8 mouse cellular contexts compared by ENCODE assay signal in the genomic region with DNA sequence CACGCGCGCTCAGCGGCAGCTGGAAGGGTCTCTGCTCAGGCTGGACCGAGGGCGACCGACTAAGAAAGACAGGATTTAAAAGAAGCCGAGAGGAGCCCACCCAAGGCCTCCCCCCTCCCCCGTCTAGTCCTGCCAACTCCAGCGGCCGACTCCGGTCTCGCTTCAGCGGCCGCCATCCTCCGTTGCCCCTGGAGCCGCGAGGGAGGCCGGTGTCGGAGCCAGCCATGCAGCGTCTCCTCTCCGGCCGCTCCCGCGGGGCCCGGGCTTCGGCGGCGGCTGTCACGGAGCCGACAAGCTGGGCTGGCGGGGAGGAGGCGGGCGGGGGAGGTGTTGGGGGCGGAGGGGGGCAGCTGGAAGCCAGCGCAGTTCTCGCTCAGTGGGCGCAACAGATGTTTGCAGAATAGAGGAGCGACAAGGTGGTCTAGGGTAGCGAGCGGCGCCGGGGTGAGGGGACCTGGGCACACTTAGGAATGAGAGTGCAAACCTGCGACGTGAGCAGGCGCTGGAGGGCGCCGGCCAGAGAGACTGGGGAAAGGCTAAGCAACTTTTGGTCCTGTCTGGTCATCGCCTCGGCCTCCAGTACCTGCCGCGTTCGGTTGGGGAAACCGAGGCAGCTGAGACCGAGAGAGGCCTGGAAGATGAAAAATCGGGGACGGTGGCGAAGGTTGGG. TPM values are rescaled to one million over a fixed set of nuclear protein-coding genes. Genes with fewer than 3 reads are reported as not detected.
DNase-seq lines count a peak whose midpoint lies in the region; ATAC-seq and TF ChIP-seq lines count a peak whose summit lies in the region.

No protein-coding gene starts in this region.

- no peak overlapping the region for H3K27ac ChIP-seq in forebrain, embryonic 15.5 days (replicated peaks)

- peak overlapping the region; percentile 50 for H3ac ChIP-seq in C2C12 (ENCODE audit: control insufficient read depth, insufficient read length, low read depth)

- H3K27me3 ChIP-seq in C2C12 (ENCODE audit: control insufficient read depth, insufficient read depth, insufficient read length) = peaks cover 30% of the 10 kb centered on the region
- H3K27me3 ChIP-seq in forebrain, embryonic 15.5 days = peaks cover 39% of the 10 kb centered on the region

- no peaks in the 10 kb centered on the region for H3K9me3 ChIP-seq in forebrain, embryonic 15.5 days

- DNase-seq in cerebellum, postnatal 10 days = peak; percentile 52 to 57
- no peak for DNase-seq in cerebellum, adult 8-10 months
- peak; percentile 66 for DNase-seq in kidney, postnatal 14 days
- peak; percentile 74 for DNase-seq in neural tube, embryonic 10.5 days (ENCODE audit: extremely low spot score, low spot score)
- no peak for DNase-seq in right cerebral cortex, adult 2 months (ENCODE audit: low spot score in 2 of 2)
- no peak for DNase-seq in cerebellum, postnatal 36 days

- no peaks in the 10 kb centered on the region for H3K79me3 ChIP-seq in C2C12 (ENCODE audit: low read depth)

- TF ChIP-seq CTCF in C2C12 (IDR thresholded peaks at IDR 0.05; ENCODE audit: control insufficient read depth, insufficient read depth, insufficient read length) = no peak

- peak overlapping the region; percentile 24; the same call in 1 of the 2 replicates for H3K9ac ChIP-seq in forebrain, embryonic 15.5 days (replicated peaks)

- no peaks in the 10 kb centered on the region for H3K36me3 ChIP-seq in C2C12 (ENCODE audit: control insufficient read depth, insufficient read depth)
- no peaks in the 10 kb centered on the region for H3K36me3 ChIP-seq in forebrain, embryonic 15.5 days

- peaks cover 54% of the 10 kb centered on the region for H3K4me1 ChIP-seq in forebrain, embryonic 15.5 days

- H3K4me2 ChIP-seq in forebrain, embryonic 15.5 days (replicated peaks) = peak overlapping the region; percentile 56

- WGBS in forebrain, embryonic 15.5 days = under 1% methylated on average over 55 of the region's 58 CpGs

- no peak overlapping the region for H3K4me3 ChIP-seq in C2C12 (ENCODE audit: insufficient read depth, poor library complexity, severe bottlenecking)
- H3K4me3 ChIP-seq in forebrain, embryonic 15.5 days = peak overlapping the region; percentile 37

- no peaks in the 10 kb centered on the region for H3K79me2 ChIP-seq in C2C12 (ENCODE audit: control insufficient read depth, insufficient read depth)

- ATAC-seq in forebrain, embryonic 15.5 days (replicated peaks) = no peak

TF ChIP-seq in C2C12, 6 proteins besides CTCF, POLR2A, EP300 and RAD21:
- TF ChIP-seq CEBPB (IDR thresholded peaks at IDR 0.05; ENCODE audit: low read depth) (no peak), MYOG (IDR thresholded peaks at IDR 0.05; ENCODE audit: control insufficient read depth, extremely low read depth, insufficient read length) (no peak), MAX (IDR thresholded peaks at IDR 0.05) (no peak), MYOD1 (IDR thresholded peaks at IDR 0.05; ENCODE audit: control insufficient read depth, insufficient read length, low read depth) (no peak), FOSL1 (IDR thresholded peaks at IDR 0.05; ENCODE audit: insufficient read depth, low read length, poor library complexity, severe bottlenecking) (no peak), USF1 (IDR thresholded peaks at IDR 0.05; ENCODE audit: low read depth) (no peak)
TF ChIP-seq in C2C12: peak in this region for 0.

RNA-seq across cellular contexts. Expression of a gene that starts 4.0 kb away (rescaled TPM):
- polyA plus RNA-seq in C2C12 (2012; fragmentation: generic; extraction: Trizol) = 0.74 TPM
- 0.46 and 0.53 TPM in 2 replicates for polyA plus RNA-seq in forebrain, embryonic 15.5 days (2015; fragmentation: Nextera tagmentation; extraction: Ambion mirVana)

RNA-seq across cellular contexts. Expression of a gene that starts 9.3 kb away (rescaled TPM):
- polyA plus RNA-seq in C2C12 (2012; fragmentation: generic; extraction: Trizol) = 0.07 TPM
- polyA plus RNA-seq in forebrain, embryonic 15.5 days (2015; fragmentation: Nextera tagmentation; extraction: Ambion mirVana) = 0.28 and 0.33 TPM in 2 replicates

RNA-seq across cellular contexts. Expression of a gene that starts 22.6 kb away (rescaled TPM):
- 49.0 TPM for polyA plus RNA-seq in C2C12 (2012; fragmentation: generic; extraction: Trizol)
- polyA plus RNA-seq in forebrain, embryonic 15.5 days (2015; fragmentation: Nextera tagmentation; extraction: Ambion mirVana) = 19.8 and 24.8 TPM in 2 replicates

RNA-seq across cellular contexts. Expression of a gene that starts 28.8 kb away (rescaled TPM):
- polyA plus RNA-seq in C2C12 (2012; fragmentation: generic; extraction: Trizol) = 25.4 TPM
- 42.9 and 43.7 TPM in 2 replicates for polyA plus RNA-seq in forebrain, embryonic 15.5 days (2015; fragmentation: Nextera tagmentation; extraction: Ambion mirVana)

RNA-seq across cellular contexts. Expression of a gene that starts 42.0 kb away (rescaled TPM):
- 1.3 TPM for polyA plus RNA-seq in C2C12 (2012; fragmentation: generic; extraction: Trizol)
- 0.97 and 1.3 TPM in 2 replicates for polyA plus RNA-seq in forebrain, embryonic 15.5 days (2015; fragmentation: Nextera tagmentation; extraction: Ambion mirVana)

Comparison
In these comparisons a context has a peak if more than half of its experiments do, and no peak if none do; other contexts are left out.
1. DNase-seq: peak in cerebellum, postnatal 10 days (2 of 2), kidney, postnatal 14 days (single experiment) and neural tube, embryonic 10.5 days (single experiment); none in cerebellum, adult 8-10 months (single experiment), right cerebral cortex, adult 2 months (0 of 2) and cerebellum, postnatal 36 days (0 of 2).